Mouse (Mus musculus) ES-CJ7 (cell line): ENCODE results near the gene Corin.

Experiments
- DNase-seq: peaks from one replicate; pipeline ENCODE4 v3.0.0; 2011; ENCODE audit warnings: low read depth, low spot score

The Corin gene

GRCm38 (mm10) chr5:72443007-72443406, 61.3 kb downstream of the Corin start:
- no peak for DNase-seq

GRCm38 (mm10) chr5:72441181-72441580, 63.1 kb downstream of the Corin start:
- DNase-seq, result no peak

GRCm38 (mm10) chr5:72435085-72435484, 69.2 kb downstream of the Corin start:
- no peak for DNase-seq

DNA sequence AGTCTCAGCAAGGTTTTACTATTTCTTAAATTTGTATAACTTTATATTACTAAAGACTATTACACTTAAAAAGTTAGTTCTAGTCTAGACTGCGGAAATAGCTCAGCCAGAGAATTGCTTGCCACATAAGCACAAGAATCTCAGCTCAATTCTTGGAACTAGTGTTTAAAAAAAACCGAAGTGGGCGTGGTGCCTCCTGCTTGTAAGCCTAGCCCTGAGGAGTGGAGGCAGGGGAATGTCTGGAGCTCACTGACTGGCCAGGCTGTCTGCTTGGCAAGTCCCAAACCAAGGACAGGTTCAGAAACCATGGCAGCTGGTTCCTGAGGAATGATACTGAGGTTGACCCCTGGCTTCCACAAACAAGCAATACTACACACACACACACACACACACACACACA, 72.4 kb downstream of the Corin start:
- DNase-seq, result peak; percentile 51

DNA sequence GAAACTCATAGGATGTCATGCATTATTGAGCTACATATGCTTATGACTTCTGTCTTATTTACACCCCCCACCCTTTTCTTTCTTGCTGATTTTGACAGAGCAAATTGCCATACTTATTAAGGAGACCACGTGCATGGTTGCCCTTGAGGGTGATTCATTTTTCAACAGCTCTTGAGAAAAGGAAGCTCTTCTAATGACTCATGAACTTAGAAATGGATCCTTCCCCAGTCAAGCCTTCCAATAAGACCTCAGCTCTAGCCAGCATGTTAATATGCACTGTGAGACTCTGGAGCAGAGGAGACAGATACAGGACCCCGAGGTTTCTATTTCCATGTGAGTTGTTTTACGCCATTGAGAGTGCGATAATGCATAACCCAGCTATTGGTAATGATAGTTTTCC, 76.7 kb downstream of the Corin start:
- no peak for DNase-seq

GRCm38 (mm10) chr5:72425342-72426010, 78.8 kb downstream of the Corin start:
- no peak for DNase-seq

- no peak for DNase-seq
These were observed 92.4 kb downstream of the Corin start for GRCm38 (mm10) chr5:72411874-72412329.

DNA sequence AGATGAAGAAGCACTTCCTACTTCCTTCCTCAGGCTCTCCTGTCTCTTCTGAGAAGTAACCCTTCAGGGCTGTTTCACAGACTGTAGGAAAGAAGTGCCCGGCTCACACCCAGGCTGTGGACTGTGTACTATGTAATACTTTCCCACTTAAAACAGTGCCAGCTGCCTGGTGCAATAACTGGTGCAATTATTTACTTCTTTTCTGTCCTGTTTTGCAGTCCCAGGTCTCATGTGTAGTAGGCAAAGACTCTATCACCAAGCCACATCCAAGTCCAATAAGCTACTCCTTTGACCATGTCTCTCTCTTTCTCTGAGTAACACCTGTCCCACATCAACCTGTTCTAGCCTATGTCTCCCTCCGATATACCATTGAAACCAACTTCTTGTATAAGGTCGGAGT, 93.4 kb downstream of the Corin start:
- no peak for DNase-seq

- DNase-seq, result no peak
These were observed 100.9 kb downstream of the Corin start for GRCm38 (mm10) chr5:72403376-72403775.

- no peak for DNase-seq
These were observed 101.4 kb downstream of the Corin start for GRCm38 (mm10) chr5:72402913-72403312.

DNA sequence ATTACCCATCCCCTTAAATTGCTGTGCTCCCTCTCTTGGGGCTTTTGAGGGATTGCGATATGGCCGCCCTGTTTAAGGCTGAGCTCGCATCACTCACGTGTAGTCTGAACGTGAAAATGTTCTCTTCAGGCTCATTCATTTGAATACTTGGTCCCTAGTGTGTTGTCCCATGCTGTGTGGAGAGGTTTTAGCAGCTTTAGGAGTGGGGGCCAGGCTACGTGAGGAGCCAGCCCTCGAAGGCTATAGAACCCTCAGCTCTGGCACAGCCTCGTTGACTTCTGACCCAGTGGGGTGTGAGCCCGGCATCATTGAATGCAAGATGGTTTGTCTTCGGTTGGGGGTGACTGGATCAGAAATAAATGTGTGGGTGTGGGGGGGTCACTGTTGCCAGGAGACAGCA, 102.5 kb downstream of the Corin start:
- DNase-seq, result no peak

GRCm38 (mm10) chr5:72401251-72401650, 103.0 kb downstream of the Corin start:
- no peak for DNase-seq

- DNase-seq, result no peak
These were observed 122.1 kb downstream of the Corin start for GRCm38 (mm10) chr5:72382148-72382547.

DNA sequence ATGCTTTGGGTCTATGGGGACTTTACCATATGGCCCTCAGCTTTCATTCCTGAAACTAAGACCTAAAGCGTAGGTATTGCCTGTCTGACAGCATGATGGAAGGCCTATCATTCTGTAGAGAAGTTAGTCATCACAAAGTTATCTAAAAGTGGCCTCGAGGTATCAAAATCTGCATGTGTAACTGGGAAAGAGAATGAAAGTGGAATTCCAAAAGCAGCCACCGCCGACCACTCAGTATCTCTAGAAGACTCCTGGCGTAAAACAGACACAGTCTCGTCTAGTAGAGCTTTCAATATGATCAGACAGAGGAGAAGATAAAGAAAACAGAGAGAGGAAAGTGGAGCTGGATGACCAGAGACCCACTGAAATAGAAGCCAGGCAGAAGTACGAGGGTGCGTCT, 123.7 kb downstream of the Corin start:
- no peak for DNase-seq

DNA sequence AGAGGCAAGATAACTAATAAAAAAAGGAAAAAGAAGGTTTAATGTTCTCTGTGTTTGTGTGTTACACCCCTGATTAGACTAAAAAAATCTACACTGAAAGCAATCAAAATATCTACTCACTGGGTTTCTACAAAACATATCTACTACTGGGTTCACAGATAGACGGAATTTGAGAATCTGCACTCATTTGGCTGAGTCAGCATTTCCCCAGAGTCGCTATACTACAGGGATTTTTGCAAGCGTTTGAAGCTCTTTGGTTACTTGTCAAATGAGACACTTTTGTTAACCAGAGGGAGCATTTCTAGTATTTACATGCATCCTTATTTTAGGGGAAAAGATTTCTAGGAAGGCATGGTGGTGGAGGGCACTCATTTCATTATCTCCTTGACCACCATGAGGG, 136.3 kb downstream of the Corin start:
- no peak for DNase-seq

DNA sequence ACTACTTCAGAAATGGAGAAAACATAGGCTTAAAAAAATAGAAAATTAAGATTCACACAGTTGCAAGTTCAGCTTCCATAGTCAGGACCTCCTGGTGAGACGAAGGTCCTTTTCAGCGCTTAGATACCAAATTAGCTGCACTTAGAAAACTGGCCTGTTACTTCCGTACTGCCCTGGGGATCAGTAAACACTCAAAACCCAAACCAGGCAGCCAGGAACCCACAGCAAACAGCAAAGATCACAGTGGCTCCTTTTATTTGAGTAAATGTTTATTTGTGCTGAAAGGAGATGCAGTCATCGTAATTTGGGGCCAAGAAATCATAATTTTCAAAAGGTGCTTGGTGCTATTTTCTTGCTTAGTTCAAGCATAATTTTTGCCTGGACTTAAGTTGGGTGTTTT, 138.5 kb downstream of the Corin start:
- DNase-seq, result no peak

- no peak for DNase-seq
These were observed 140.4 kb downstream of the Corin start for GRCm38 (mm10) chr5:72363838-72364237.

GRCm38 (mm10) chr5:72353746-72354145, 150.5 kb downstream of the Corin start:
- no peak for DNase-seq

GRCm38 (mm10) chr5:72350081-72350758, 154.1 kb downstream of the Corin start:
- DNase-seq, result peak; percentile 69

- DNase-seq, result no peak
These were observed 155.7 kb downstream of the Corin start for GRCm38 (mm10) chr5:72348591-72348990.

DNA sequence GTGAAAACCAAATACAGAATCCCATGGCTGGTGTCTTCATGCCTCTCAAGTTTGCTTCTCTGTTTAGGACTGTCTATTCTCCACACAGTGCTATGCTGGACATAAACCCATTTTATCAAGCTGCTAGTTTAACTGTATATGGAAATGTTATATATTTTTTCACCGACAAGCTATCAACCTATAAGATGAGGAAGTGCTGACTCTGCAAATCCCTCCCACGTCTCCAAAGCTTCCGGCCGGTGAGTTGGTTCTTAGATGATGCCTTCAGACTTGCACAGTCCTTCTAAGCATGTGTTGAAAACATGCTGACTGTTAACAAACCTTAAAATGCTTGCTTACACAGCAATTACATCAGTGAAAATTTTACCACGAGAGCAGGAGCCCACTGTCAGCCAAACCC, 168.4 kb downstream of the Corin start:
- no peak for DNase-seq

GRCm38 (mm10) chr5:72332901-72333300, 171.4 kb downstream of the Corin start:
- no peak for DNase-seq

DNA sequence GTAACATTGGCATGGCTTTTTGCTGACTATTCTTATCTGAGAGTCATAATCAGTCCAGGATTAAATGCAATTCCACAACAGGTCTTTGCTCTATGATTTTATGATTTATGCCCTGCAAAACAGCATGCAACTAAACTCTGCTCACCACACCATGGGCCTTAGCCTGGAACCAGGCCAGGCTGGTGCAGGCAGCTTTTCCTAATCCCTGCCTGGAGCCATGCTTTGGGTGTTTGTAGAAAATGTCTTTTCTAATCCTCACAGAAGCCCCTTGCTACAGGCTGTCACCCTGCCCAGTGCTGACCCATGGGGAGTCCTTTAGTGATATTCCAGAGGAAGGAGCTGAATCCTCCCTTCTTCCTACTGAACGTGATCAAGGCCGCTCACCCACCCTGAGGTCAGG, 173.1 kb downstream of the Corin start:
- DNase-seq, result no peak
